1 mouse cellular context compared by ENCODE assay signal in the genomic region with DNA sequence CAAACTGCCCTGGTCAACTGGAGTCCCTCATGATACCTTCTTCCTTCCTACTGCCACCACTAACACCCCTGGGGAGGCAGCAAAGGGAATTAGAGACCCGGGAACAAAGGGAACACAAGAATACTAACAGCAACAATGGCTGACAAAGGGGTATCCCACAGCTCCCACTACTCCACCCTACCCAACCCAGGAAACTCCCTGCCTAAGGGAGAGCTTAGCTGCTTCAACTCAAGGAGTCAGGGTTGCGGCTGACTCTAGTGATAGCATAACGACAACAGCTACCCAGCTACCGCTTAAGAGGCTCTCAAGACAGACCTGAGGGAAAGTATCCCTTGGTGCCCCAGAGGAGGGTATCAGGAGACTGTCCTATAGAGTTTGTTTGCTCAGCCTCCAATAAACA.
TF ChIP-seq lines count a peak whose summit lies in the region.

No protein-coding gene starts in this region.

TF ChIP-seq in MEL, 35 proteins besides CTCF, POLR2A, EP300 and RAD21 (continued from another document):
- TF ChIP-seq ELF1 (IDR thresholded peaks at IDR 0.05; ENCODE audit: low read depth, low read length) (no peak), USF1 (IDR thresholded peaks at IDR 0.05; ENCODE audit: low read depth, low read length) (no peak), JUND (IDR thresholded peaks at IDR 0.05; ENCODE audit: low read depth, low read length) (no peak), MAX (IDR thresholded peaks at IDR 0.05; ENCODE audit: low read length) (no peak), HCFC1 (IDR thresholded peaks at IDR 0.05; ENCODE audit: low read depth, low read length) (no peak), RCOR1 (IDR thresholded peaks at IDR 0.05; ENCODE audit: low read depth, low read length) (no peak), E2F4 (IDR thresholded peaks at IDR 0.05; ENCODE audit: borderline replicate concordance, low read depth, low read length) (no peak), MAFK (IDR thresholded peaks at IDR 0.05; ENCODE audit: borderline replicate concordance, low read depth, low read length) (no peak), BHLHE40 (IDR thresholded peaks at IDR 0.05; ENCODE audit: borderline replicate concordance, low read depth, low read length) (no peak), UBTF (IDR thresholded peaks at IDR 0.05; ENCODE audit: borderline replicate concordance, insufficient read depth, low read depth, low read length) (no peak), ZC3H11A (IDR thresholded peaks at IDR 0.05; ENCODE audit: low read depth, low read length) (no peak), CHD1 (IDR thresholded peaks at IDR 0.05; ENCODE audit: low read depth, low read length) (no peak), MAZ (IDR thresholded peaks at IDR 0.05; ENCODE audit: low read depth, low read length) (no peak), SIN3A (IDR thresholded peaks at IDR 0.05; ENCODE audit: low read length) (no peak), TAL1 (IDR thresholded peaks at IDR 0.05; ENCODE audit: low read length) (no peak)
